Mouse (Mus musculus) ES-E14 (cell line): Measurements from ENCODE around the gene Osgin1. TPM values are rescaled to one million over a fixed set of nuclear protein-coding genes. Genes with fewer than 3 reads are reported as not detected.
A peak's percentile ranks its signal among the peaks of the same experiment; 100 is the strongest.

ENCODE experiments used
- DNase-seq: peaks from one replicate; pipeline ENCODE4 v3.0.0-alpha.2; 2013; ENCODE audit warnings: low read depth, low spot score
- H3K27ac ChIP-seq: 2 replicates; pipeline ENCODE4 v1.5.1; 2012; ENCODE audit warnings: low read depth, mild to moderate bottlenecking, low read length, moderate library complexity, mixed read lengths; ENCODE audit not compliant: poor library complexity, insufficient read depth, severe bottlenecking
- H3K36me3 ChIP-seq: 2 replicates; pipeline ENCODE4 v1.6.1; 2012; ENCODE audit warnings: mild to moderate bottlenecking, low read length, moderate library complexity, mixed read lengths; ENCODE audit not compliant: control insufficient read depth, poor library complexity, insufficient read depth, severe bottlenecking
- H3K4me1 ChIP-seq, 2 experiments: fragments of 150-350 bp in 1 of 2; sonication (generic) in 1 of 2; 2 replicates each; pipeline ENCODE4 v1.6.1; 2012; ENCODE audit warnings: low read length in 2 of 2, mild to moderate bottlenecking in 1 of 2, mixed read lengths in 1 of 2; ENCODE audit not compliant: control insufficient read depth in 2 of 2, insufficient read depth in 2 of 2, poor library complexity in 1 of 2
- H3K4me3 ChIP-seq, 2 experiments: fragments of 150-350 bp in 1 of 2; sonication (generic) in 1 of 2; 2 replicates each; pipeline ENCODE4 v1.5.1; 2012; ENCODE audit warnings: low read length in 2 of 2, low read depth in 1 of 2, mild to moderate bottlenecking in 1 of 2, mixed read lengths in 1 of 2; ENCODE audit not compliant: insufficient read depth in 1 of 2, poor library complexity in 1 of 2, severe bottlenecking in 1 of 2
- H3K9ac ChIP-seq: 2 replicates; pipeline ENCODE4 v1.6.1; 2012; ENCODE audit warnings: low read depth, mild to moderate bottlenecking, low read length, mixed read lengths; ENCODE audit not compliant: poor library complexity, insufficient read depth, severe bottlenecking
- H3K9me3 ChIP-seq: fragments of 150-350 bp; sonication (generic); 2 replicates; pipeline ENCODE4 v1.6.1; 2012; ENCODE audit warnings: low read depth, mild to moderate bottlenecking, low read length; ENCODE audit not compliant: control insufficient read depth, insufficient read depth
- CHD2 ChIP-seq: IDR thresholded peaks from 2 replicates; pipeline ENCODE4 v1.6.1; 2014; ENCODE audit warnings: mild to moderate bottlenecking, low read depth, low read length, inconsistent platforms
- HCFC1 ChIP-seq: IDR thresholded peaks from 2 replicates; pipeline ENCODE4 v1.6.1; 2012; ENCODE audit warnings: low read length, inconsistent platforms, borderline replicate concordance; ENCODE audit not compliant: insufficient read depth
- MAFK ChIP-seq: IDR thresholded peaks from 2 replicates; pipeline ENCODE4 v1.6.1; 2014; ENCODE audit warnings: mild to moderate bottlenecking, low read depth, low read length, inconsistent platforms; ENCODE audit not compliant: insufficient read depth
- ZC3H11A ChIP-seq: IDR thresholded peaks from 2 replicates; pipeline ENCODE4 v1.6.1; 2012; ENCODE audit warnings: low read depth, mild to moderate bottlenecking, inconsistent platforms, low read length, borderline replicate concordance
- ZNF384 ChIP-seq: IDR thresholded peaks from 2 replicates; pipeline ENCODE4 v1.6.1; 2012; ENCODE audit warnings: low read depth, low read length, inconsistent platforms
- in situ Hi-C, 2 experiments: fragments of 600-800 bp; cut with MboI; formaldehyde crosslinking; loops; one replicate each; pipeline ENCODE4 v1.15.1; 2025; ENCODE audit warnings: low sequenced_read_pairs in 2 of 2, inconsistent platforms in 1 of 2; ENCODE audit not compliant: unreplicated experiment in 2 of 2
- total RNA-seq: library from RNA; depleted of rRNA; stranded (reverse); fragments of 300-350 nt; gene quantifications from 2 replicates; pipeline ENCODE4 v1.2.3, GENCODE M21; 2012

Gene Osgin1
- total RNA-seq, 1 experiment: 0.36 TPM

DNA sequence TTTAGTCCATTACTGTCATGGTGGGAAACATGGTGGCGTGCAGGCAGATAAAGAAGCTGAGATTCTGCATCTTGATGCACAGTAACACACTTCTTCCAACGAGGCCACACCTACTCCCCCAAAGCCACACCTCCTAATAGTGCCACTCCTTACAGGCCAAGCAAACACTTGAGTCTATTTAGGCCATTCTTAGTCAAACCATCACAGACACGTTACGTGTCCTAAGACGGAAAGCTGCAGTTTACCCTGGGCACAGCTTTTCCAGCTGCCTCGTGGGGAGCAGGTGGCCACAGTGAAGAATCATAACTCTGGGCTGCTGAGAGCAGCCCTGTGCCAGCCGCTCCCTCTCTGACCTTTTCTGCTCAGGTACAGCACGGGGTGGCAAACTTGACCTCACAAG lies 25.6 kb upstream of the Osgin1 start:
- Histone ChIP-seq H3K4me3 (no peak overlapping the region), H3K9me3 (no peaks in the 10 kb centered on the region), H3K36me3 (peaks cover 3% of the 10 kb centered on the region; the same call in 1 of the 2 replicates), H3K27ac (no peak overlapping the region), H3K9ac (no peak overlapping the region), H3K4me1 (0 out of 4 replicates have a peak, but pooled peaks cover 0 to 2% of the 10 kb centered on the region in 2 experiments)
- no peak for TF ChIP-seq HCFC1
- no peak for TF ChIP-seq ZC3H11A
- TF ChIP-seq CHD2: no peak
- no peak for TF ChIP-seq MAFK
- TF ChIP-seq ZNF384: no peak
- no peak for DNase-seq
- in situ Hi-C loops: no loop called here

DNA sequence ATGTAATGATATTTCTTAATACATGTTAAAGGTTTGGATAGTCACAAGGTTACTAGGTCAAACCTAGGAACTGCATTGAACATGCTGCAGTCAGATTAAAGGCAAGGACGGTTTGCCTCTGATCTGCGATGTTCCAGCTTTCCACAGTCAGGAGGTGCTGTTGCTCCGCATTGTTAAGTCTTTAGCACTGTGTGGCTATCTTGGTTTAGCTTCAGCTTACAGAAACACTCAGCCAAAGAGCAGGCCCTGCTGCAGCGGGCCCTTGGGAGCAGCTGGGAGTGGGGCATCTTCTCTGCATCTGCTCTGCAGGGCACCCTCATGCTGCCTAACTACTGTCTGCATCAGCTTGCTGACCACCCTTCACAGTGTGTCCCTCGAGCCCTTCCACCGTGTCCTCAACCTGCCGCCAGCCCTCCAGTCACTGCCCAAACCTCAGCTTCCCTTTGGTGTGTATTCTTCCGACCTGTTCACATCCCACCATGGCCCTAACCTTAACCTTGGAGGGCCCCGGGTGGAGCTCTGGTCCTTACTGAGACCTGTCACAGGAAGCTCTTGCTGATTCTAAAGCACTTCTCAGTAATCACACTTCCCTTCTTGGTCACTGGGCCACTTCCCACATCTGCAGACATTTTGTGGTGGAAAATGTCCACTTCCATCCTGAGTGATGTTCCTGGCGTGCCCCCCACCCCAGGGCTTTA lies 21.7 kb upstream of the Osgin1 start:
- no peak for TF ChIP-seq CHD2
- no peak for TF ChIP-seq MAFK
- Histone ChIP-seq H3K9ac (no peak overlapping the region), H3K4me1 (0 out of 4 replicates have a peak, but pooled peaks cover 0 to 2% of the 10 kb centered on the region in 2 experiments), H3K4me3 (no peak overlapping the region), H3K9me3 (no peaks in the 10 kb centered on the region), H3K27ac (no peak overlapping the region), H3K36me3 (no peaks in the 10 kb centered on the region; the same call in 1 of the 2 replicates)
- in situ Hi-C loops: no loop called here
- no peak for DNase-seq

DNA sequence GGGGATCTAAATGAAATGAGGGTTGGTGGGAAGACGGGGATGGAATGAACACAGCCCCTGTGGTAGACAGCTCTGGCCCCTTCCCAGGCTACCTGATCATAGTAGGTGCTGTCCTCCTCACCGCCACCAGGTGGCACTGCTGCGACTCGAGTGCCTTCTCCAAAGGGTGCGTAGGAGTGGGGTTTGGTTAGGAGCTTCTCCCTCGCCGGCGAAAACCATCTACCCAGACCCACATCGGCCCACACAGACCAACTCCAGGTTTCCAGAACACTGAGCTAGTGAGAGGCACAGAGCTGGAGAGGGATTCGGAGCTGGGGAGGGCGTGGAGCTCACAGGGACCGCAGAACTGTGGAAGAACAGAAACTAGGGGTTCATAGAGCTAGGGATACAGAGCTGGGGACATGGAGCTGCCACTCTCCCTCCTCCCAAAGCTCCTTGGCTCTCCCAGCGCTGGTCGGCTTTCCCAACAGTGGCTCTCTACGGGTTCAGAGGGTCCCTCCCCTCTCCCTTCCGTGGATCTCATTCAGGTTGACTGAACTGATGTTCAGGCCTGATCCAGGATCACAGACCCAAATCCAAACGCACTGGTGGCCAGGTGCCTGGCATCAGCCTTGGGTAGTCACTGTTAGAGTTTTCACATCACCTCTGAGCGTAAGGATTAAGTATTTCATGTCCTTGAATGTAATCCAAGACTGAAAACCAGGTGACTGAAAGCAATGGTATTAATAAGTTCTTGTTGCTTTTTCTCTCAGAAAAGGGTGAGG lies 21.0 kb upstream of the Osgin1 start:
- in situ Hi-C loops: no loop called here
- TF ChIP-seq CHD2 (no peak), HCFC1 (no peak), ZC3H11A (peak; percentile 57; the same call in 1 of the 2 replicates), MAFK (no peak), ZNF384 (no peak)
- Histone ChIP-seq H3K27ac (no peak overlapping the region), H3K9ac (peak overlapping the region; percentile 44; the same call in 1 of the 2 replicates), H3K4me3 (peak overlapping the region in 1 of 2 experiments; percentile 41; a peak in 1 of 4 replicates), H3K36me3 (no peaks in the 10 kb centered on the region; the same call in 1 of the 2 replicates), H3K9me3 (no peaks in the 10 kb centered on the region), H3K4me1 (0 out of 4 replicates have a peak, but pooled peaks cover 0 to 2% of the 10 kb centered on the region in 2 experiments)
- peak; percentile 74 for DNase-seq

DNA sequence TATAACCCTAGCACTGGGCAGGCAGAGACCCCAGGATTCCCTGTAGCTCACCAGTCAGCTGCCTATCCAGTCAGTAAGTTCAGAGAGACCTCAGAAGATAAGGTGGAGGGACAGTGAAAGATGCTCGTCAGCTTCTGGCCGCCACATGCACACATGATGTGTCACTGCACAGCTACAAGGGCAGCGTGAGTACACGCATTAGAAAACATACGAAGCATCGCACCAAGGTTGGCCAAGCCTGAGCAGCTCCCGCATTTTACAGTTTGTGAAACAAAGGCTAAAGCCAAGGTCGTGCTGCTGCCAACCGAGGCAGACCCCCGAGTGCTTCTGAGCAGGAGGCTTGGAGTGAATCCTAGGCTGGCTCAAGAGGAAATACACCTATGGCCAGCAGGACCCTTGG lies 20.3 kb upstream of the Osgin1 start:
- H3K9me3 ChIP-seq: no peaks in the 10 kb centered on the region
- no peak for DNase-seq
- H3K9ac ChIP-seq: no peak overlapping the region
- H3K4me3 ChIP-seq: no peak overlapping the region
- no peak overlapping the region; the same call in 1 of the 2 replicates for H3K27ac ChIP-seq
- in situ Hi-C loops: no loop called here
- no peaks in the 10 kb centered on the region for H3K36me3 ChIP-seq
- no peak for TF ChIP-seq CHD2
- H3K4me1 ChIP-seq: 0 out of 4 replicates have a peak, but pooled peaks cover 0 to 2% of the 10 kb centered on the region in 2 experiments
